Mouse (Mus musculus): ENCODE results near the gene Hcrtr1.

Hcrtr1 gene

GRCm38 (mm10) chr4:130139214-130139492 is at the start of gene Hcrtr1:
Hcrtr1 (minus strand) TSS chr4:130139359.
- no peak for DNase-seq (ENCODE audit: low read depth, low spot score)

DNA sequence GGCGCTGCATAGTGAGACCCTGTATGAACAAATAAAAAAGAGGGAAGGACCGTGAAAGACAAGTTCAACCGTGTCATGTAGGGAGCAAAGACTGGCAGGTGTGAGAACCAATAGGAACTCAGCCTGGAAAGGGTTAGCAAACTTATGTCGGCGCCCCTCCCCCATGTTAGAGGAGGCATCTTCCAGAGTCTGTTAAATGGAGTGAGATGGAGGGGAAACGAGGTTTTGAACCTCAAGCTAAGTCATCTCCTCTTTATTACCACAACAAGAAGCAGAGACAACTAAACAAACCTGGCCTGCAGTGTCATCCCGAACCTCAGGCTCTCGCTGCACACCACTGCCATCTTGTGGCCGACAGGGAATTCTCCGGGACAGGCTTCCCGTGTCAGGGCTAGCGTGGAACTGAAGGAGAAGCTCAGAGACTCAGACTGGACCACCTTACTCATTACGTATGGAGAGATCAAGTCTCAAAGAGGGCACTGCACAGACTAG is 49.7 kb upstream of the Hcrtr1 start:
- DNase-seq (ENCODE audit: low read depth, low spot score) = peak; percentile 75

DNA sequence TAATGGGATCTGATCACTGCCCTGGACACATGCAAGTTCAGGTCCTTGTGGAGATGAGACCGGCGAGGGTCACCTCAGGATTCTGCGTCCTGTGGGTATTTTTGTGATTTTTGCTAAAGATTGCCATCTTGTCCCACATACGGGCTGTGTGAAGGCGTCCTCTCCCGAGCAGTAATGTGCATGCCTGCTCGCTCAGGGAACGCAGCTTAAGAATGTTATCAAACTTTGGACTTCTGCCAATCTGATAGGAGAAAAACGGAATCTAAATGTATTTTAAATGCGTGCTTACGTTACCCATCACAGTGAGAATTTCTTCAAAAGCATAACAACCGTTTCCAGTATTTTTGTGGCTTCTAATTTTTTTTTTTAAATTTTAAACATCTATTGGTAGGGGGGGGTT is 47.7 kb upstream of the Hcrtr1 start:
- no peak for DNase-seq (ENCODE audit: low read depth, low spot score)

- DNase-seq (ENCODE audit: low read depth, low spot score) = no peak
Measured at GRCm38 (mm10) chr4:130186450-130186849, 47.3 kb upstream of the Hcrtr1 start.

- no peak for DNase-seq (ENCODE audit: low read depth, low spot score)
Measured at GRCm38 (mm10) chr4:130183879-130184278, 44.7 kb upstream of the Hcrtr1 start.

- DNase-seq (ENCODE audit: low read depth, low spot score) = no peak
Measured at GRCm38 (mm10) chr4:130183023-130183422, 43.9 kb upstream of the Hcrtr1 start.

DNA sequence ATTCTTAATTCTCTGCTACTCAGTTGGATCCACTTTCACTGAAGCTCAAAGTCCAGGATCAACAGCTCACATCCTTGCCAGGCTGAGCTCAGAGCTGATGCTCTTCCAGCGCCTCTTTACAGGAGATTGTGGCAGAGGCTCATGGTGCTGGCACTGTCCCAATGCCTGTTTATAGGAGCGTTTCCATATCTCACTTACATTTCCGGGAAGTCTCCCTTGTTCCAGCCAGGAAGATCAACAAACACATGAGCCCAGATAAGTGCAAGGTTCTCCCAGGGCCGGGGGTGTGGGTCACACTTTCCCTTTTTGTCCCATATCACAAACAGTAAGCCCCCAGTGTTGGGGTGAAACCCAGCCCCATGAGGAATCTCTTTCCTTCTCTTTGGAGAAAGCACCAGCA is 42.7 kb upstream of the Hcrtr1 start:
- DNase-seq (ENCODE audit: low read depth, low spot score) = no peak

DNA sequence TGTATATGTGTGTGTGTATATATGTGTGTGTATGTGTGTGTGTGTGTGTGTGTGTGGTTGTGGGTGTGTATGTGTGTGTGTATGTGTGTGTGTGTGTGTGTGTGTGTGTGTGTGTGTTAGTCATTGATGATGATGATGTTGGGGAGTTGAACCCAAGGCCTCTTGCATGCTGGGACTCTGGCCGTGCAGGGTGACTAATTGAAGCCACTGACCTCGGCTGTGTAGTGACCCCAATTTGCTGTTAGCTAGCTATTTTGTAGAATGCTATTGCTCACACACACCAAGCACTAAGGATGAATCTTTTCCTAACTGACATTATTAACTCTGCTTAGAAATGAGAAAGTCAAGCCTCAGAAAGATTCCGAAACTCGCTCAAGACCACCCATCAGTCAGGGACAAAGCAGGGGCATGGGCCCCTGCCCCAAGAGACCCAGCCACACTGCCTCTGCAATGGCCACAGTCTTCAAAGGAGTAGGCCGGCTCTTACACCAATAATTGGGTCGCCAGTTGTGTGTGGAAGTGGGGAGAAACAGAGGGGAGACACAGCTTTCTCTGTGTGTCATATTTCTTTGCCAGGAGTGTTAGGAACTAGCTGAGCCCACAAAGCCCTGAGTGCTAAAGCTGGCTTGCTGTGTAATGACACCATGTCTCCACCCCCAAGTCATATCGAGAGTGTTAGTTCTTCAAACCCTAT is 41.9 kb upstream of the Hcrtr1 start:
- DNase-seq (ENCODE audit: low read depth, low spot score) = no peak

DNA sequence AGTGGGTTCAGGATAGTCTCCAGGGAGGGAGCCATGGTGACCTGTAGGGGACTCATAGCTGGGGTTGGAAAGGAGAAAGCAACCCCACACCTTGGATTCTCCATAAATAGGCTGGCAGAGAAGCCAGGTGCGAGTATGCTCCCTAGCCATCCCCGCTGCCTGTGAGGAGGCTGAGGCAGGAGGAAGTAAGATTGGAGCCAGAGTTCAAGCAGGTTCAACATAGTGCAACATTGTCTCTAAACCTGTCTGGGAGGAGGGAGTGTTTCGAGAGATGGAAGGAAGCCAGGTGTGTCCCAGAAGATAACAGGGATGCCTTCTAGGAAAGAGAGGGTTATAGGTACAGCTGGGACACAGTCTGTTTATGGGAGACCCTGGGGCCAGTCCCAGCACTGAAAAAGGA is 40.7 kb upstream of the Hcrtr1 start:
- no peak for DNase-seq (ENCODE audit: low read depth, low spot score)

GRCm38 (mm10) chr4:130177536-130177935 is 38.4 kb upstream of the Hcrtr1 start:
- no peak for DNase-seq (ENCODE audit: low read depth, low spot score)

DNA sequence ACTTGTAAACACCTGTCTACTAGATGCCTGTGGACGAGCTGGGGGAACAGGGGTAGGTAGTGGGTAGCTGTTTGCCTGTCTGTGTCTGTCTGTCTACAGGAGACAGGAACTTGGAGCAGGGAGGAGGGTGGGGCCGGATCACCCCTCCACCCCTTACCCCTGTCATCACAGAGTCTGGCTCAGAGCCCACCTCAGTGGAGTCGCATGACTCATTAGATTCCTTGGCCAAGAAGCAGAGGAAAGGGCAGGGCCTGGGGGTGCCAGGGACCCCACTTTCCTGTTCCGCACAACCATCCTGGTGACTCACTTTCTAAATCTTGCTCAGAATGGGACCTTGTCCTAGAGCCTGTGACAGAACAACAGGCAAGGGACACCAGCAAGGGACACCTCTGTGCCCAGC is 37.9 kb upstream of the Hcrtr1 start:
- DNase-seq (ENCODE audit: low read depth, low spot score) = no peak

DNA sequence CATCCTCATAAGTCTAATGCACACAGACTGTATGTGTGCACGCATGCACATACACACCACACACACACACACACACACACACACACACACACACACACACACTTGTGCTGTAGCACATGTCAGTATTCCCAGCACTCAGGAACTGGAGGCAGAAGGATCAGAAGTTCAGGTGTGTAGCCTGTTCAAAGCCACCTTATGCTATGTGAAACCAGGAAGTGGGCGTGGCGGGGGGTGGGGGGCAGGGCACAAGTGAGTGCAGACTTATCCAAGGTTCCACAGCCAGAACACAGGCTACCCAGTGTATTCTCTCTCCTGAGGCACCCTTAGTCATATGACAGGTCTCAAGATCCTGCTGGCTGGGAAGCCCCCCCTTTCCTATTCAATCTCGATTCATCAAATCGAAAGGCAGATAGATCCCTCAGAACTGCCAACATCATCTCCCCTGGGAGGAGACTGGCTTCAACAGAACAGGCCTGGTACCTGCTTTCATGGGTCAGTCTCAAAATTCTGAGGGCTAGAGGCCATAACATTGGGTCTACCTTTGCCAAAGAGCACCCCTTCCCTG is 37.1 kb upstream of the Hcrtr1 start:
- no peak for DNase-seq (ENCODE audit: low read depth, low spot score)

- no peak for DNase-seq (ENCODE audit: low read depth, low spot score)
Measured at GRCm38 (mm10) chr4:130175072-130175711, 36.0 kb upstream of the Hcrtr1 start, which contains the start of gene Tinagl1. Tinagl1 (minus strand) TSS chr4:130175122.

DNA sequence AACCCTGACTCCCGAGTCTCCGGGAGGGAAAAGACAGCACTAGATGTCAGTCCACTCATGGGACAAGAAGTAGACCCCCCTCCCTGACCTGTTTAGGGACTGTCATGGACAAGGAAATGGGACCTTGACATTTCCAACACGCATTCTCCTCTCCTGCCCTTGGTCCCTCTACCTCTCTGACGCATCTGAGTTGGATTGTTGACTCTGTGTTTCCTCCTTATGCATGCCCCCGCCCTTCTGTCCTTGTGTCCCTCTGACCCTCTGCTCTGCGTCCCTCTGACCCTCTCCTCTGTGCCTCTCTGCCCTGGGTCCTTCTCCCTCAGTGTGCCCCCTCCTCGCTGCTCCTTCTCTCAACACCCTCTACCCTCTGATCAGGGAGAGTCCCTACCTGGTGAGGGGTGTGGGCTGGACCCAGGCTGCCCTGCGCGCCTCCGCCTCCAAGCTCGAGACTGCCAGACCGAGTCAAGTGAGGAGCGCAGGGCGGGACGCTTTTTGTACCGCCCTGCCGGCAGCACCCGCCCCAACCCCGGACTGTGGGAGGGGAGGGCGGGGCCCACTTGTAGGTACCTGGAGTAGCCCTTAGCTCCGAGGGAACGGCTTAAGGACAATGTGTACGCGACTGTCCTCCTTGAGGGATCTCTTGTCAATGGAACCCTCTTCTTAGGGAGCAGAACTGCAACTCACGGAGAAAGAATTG is 35.3 kb upstream of the Hcrtr1 start:
- DNase-seq (ENCODE audit: low read depth, low spot score) = no peak

- no peak for DNase-seq (ENCODE audit: low read depth, low spot score)
Measured at GRCm38 (mm10) chr4:130173911-130174311, 34.8 kb upstream of the Hcrtr1 start.

- DNase-seq (ENCODE audit: low read depth, low spot score) = no peak
Measured at GRCm38 (mm10) chr4:130173060-130173822, 34.1 kb upstream of the Hcrtr1 start.

DNA sequence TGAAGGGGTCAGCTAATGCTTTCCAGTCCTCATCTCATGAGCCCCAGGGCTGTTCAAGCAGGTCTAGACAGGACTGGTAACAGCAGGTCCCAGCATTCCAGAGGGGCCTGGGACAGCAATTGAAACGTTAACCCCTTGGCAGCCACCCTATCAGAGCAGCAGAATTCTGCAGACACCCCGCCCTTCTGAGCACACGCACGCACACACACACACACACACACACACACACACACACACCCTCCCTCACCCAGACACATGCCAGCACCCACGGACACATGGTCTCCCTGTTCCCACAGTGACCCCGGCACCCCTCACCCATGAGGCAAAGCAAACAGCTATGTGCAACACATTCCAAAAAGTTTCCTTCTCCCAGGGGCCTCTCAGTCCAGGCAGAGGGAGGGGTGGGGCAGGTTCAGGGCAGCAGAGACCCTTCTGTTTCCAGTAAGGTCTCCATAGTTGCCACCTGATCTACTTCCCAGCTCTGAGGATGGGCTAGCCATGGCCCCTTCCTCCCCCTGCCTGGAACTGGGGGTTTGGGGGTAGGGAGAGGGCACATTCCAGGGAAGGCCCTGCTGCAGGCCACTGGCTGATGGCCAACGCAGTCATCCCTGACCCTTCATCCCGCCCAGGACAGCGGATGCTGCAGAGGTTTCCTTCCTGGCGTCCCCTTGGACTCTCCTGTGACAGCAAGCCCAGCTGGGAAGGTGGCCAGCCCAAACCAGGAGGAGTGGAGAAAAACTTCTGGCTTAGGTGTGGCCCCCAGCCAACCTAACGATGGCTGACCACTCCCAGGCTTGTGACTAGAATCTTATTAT is 33.0 kb upstream of the Hcrtr1 start:
- DNase-seq (ENCODE audit: low read depth, low spot score) = no peak

- DNase-seq (ENCODE audit: low read depth, low spot score) = no peak
Measured at GRCm38 (mm10) chr4:130170362-130170761, 31.2 kb upstream of the Hcrtr1 start.

DNA sequence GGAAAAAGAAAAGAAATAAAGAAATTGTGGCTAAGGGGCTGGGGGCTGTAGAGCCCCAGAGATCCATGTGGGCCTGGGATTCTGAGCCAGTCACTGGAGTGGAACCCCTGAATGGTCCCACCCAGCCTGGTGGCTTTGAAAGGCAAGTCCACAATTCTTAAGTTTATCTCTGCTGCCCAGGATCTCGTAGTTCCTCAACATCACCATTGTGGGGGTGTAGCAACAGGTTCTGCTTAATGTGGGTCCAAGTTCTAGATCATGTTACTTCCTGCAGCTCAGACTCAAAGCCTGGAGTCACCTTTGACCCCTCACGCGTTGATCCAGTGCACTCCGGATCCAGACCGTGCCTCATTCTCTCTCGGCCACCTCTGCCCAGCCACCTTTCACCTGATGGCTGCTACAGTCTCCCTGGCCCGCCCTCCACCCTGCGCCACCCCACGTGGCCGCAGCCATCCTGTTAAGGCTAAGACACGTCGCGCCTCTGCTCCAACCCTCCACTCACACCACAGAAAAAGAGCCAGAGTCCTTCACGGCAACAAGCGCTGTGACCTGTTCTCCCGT is 30.3 kb upstream of the Hcrtr1 start:
- no peak for DNase-seq (ENCODE audit: low read depth, low spot score)
